Mouse (Mus musculus) E14TG2a.4 (cell line): ENCODE results near the gene Slc38a3.

Experiments
- H3K27me3 ChIP-seq: 2 replicates; pipeline ENCODE4 v1.6.1; 2014; ENCODE audit warnings: low read length, control low read depth; ENCODE audit not compliant: insufficient read depth
- H3K36me3 ChIP-seq: 2 replicates; pipeline ENCODE4 v1.6.1; 2014; ENCODE audit warnings: low read length, control low read depth; ENCODE audit not compliant: insufficient read depth
- H3K4me1 ChIP-seq: replicated peaks from 2 replicates; pipeline ENCODE4 v1.6.1; 2014; ENCODE audit warnings: low read depth, low read length, control low read depth
- H3K4me3 ChIP-seq: replicated peaks from 2 replicates; pipeline ENCODE4 v1.5.1; 2014; ENCODE audit warnings: mild to moderate bottlenecking, low read length
- H3K9me3 ChIP-seq: 2 replicates; pipeline ENCODE4 v1.6.1; 2014; ENCODE audit warnings: low read length, control low read depth
- CTCF ChIP-seq: conservative IDR thresholded peaks from 2 replicates; pipeline ENCODE4 v1.5.1; 2014; ENCODE audit warnings: low read length
- NANOG ChIP-seq: IDR thresholded peaks from 2 replicates; pipeline ENCODE4 v1.6.1; 2014; ENCODE audit warnings: borderline replicate concordance, low read length, mixed read lengths
- POU5F1 ChIP-seq: IDR thresholded peaks from 2 replicates; pipeline ENCODE4 v1.6.1; 2014; ENCODE audit warnings: low read length, borderline replicate concordance

The Slc38a3 gene

GRCm38 (mm10) chr9:107617461-107617860, 51.9 kb downstream of the Slc38a3 start:
- peaks cover 72% of the 10 kb centered on the region for H3K36me3 ChIP-seq
- H3K27me3 ChIP-seq, result no peaks in the 10 kb centered on the region
- no peak overlapping the region for H3K4me3 ChIP-seq
- no peaks in the 10 kb centered on the region for H3K9me3 ChIP-seq
- H3K4me1 ChIP-seq, result peaks cover 62% of the 10 kb centered on the region
- TF ChIP-seq POU5F1, result no peak
- TF ChIP-seq NANOG, result no peak
- peak; percentile 16; the same call in 1 of the 2 replicates for TF ChIP-seq CTCF

GRCm38 (mm10) chr9:107615035-107615434, 54.3 kb downstream of the Slc38a3 start:
- Histone ChIP-seq H3K4me1 (peaks cover 76% of the 10 kb centered on the region), H3K27me3 (peaks cover 14% of the 10 kb centered on the region), H3K4me3 (no peak overlapping the region), H3K9me3 (no peaks in the 10 kb centered on the region), H3K36me3 (peaks cover 60% of the 10 kb centered on the region)
- TF ChIP-seq POU5F1 (no peak), NANOG (no peak), CTCF (no peak)

- no peak for TF ChIP-seq POU5F1
- peak; percentile 22; the same call in 1 of the 2 replicates for TF ChIP-seq CTCF
- TF ChIP-seq NANOG, result no peak
- Histone ChIP-seq H3K27me3 (peaks cover 27% of the 10 kb centered on the region), H3K4me1 (peaks cover 77% of the 10 kb centered on the region), H3K4me3 (0 out of 2 replicates have a peak overlapping the region, but pooled peaks have one; percentile 10), H3K36me3 (peaks cover 40% of the 10 kb centered on the region), H3K9me3 (no peaks in the 10 kb centered on the region)
These were observed 56.3 kb downstream of the Slc38a3 start for GRCm38 (mm10) chr9:107612945-107613569.

- Histone ChIP-seq H3K9me3 (no peaks in the 10 kb centered on the region), H3K36me3 (peaks cover 35% of the 10 kb centered on the region), H3K4me1 (peaks cover 79% of the 10 kb centered on the region), H3K27me3 (peaks cover 33% of the 10 kb centered on the region), H3K4me3 (peak overlapping the region; percentile 74)
- TF ChIP-seq CTCF (no peak), NANOG (no peak)
These were observed 57.0 kb downstream of the Slc38a3 start for GRCm38 (mm10) chr9:107612191-107612944.

GRCm38 (mm10) chr9:107611456-107612190, 57.7 kb downstream of the Slc38a3 start:
- H3K27me3 ChIP-seq, result peaks cover 39% of the 10 kb centered on the region
- H3K36me3 ChIP-seq, result peaks cover 29% of the 10 kb centered on the region
- peak overlapping the region; percentile 74 for H3K4me3 ChIP-seq
- peaks cover 87% of the 10 kb centered on the region for H3K4me1 ChIP-seq
- no peaks in the 10 kb centered on the region for H3K9me3 ChIP-seq
- TF ChIP-seq NANOG, result no peak

- TF ChIP-seq CTCF (no peak), NANOG (no peak)
- Histone ChIP-seq H3K27me3 (peaks cover 57% of the 10 kb centered on the region), H3K9me3 (no peaks in the 10 kb centered on the region), H3K4me1 (peaks cover 95% of the 10 kb centered on the region), H3K4me3 (no peak overlapping the region), H3K36me3 (peaks cover 7% of the 10 kb centered on the region; the same call in 1 of the 2 replicates)
These were observed 59.9 kb downstream of the Slc38a3 start for GRCm38 (mm10) chr9:107609433-107609830.

- Histone ChIP-seq H3K4me1 (peaks cover 95% of the 10 kb centered on the region), H3K4me3 (no peak within 1 kb of the TSS; the same call in 1 of the 2 replicates), H3K36me3 (0 out of 2 replicates have a peak, but pooled peaks cover 3% of the 10 kb centered on the region), H3K9me3 (no peaks in the 10 kb centered on the region), H3K27me3 (peaks cover 63% of the 10 kb centered on the region)
- no peak for TF ChIP-seq POU5F1
- no peak for TF ChIP-seq CTCF
- TF ChIP-seq NANOG, result no peak
These were observed 60.4 kb downstream of the Slc38a3 start, which contains the start of gene Sema3b for GRCm38 (mm10) chr9:107608741-107609432. Gene Sema3b (minus strand): TSS chr9:107609229.

- Histone ChIP-seq H3K4me3 (no peak overlapping the region), H3K4me1 (peaks cover 94% of the 10 kb centered on the region), H3K9me3 (no peaks in the 10 kb centered on the region), H3K27me3 (peaks cover 74% of the 10 kb centered on the region), H3K36me3 (no peaks in the 10 kb centered on the region)
- TF ChIP-seq CTCF (no peak), POU5F1 (no peak), NANOG (no peak)
These were observed 61.6 kb downstream of the Slc38a3 start for GRCm38 (mm10) chr9:107607653-107608245.
